Mouse (Mus musculus) midbrain, embryonic 14.5 days (tissue): ENCODE measurements at regions not wholly inside any gene's neighbourhood (a gene's known extent, or its start where the extent isn't known, plus 50 kb on each side); places are given as distances from the start of the nearest gene placed in this dataset.

Experiments
- ATAC-seq: fragments of 200-750 bp; cut with Nextera tagmentation; 2 replicates; pipeline ENCODE4 v1.8.0; 2017; ENCODE audit warnings: moderate number of reproducible peaks, moderate library complexity; ENCODE audit not compliant: low FRiP score, low TSS enrichment
- DNase-seq: peaks from one replicate; pipeline ENCODE4 v3.0.0-alpha.2; 2015
- H3K27ac ChIP-seq: fragments of 300-500 bp; sonication (generic); replicated peaks from 2 replicates; pipeline ENCODE4 v1.5.1; 2014; ENCODE audit warnings: mild to moderate bottlenecking, low read depth, low read length, moderate library complexity
- H3K27me3 ChIP-seq: fragments of 300-500 bp; sonication (generic); 2 replicates; pipeline ENCODE4 v1.6.1; 2014; ENCODE audit warnings: low read length, control low read depth, mixed read lengths; ENCODE audit not compliant: control insufficient read depth, insufficient read depth
- H3K36me3 ChIP-seq: fragments of 300-500 bp; sonication (generic); 2 replicates; pipeline ENCODE4 v1.6.1; 2014; ENCODE audit warnings: low read length, control low read depth; ENCODE audit not compliant: control insufficient read depth, insufficient read depth
- H3K4me1 ChIP-seq: fragments of 300-500 bp; sonication (generic); 2 replicates; pipeline ENCODE4 v1.6.1; 2014; ENCODE audit warnings: mild to moderate bottlenecking, antibody characterized with exemption, low read length, control low read depth; ENCODE audit not compliant: control insufficient read depth, insufficient read depth
- H3K4me2 ChIP-seq: fragments of 300-500 bp; sonication (generic); 2 replicates; pipeline ENCODE4 v1.6.1; 2014; ENCODE audit warnings: mild to moderate bottlenecking, low read length, moderate library complexity
- H3K4me3 ChIP-seq: fragments of 300-500 bp; sonication (generic); replicated peaks from 2 replicates; pipeline ENCODE4 v1.5.1; 2014; ENCODE audit warnings: low read depth, low read length
- H3K9ac ChIP-seq: fragments of 300-500 bp; sonication (generic); replicated peaks from 2 replicates; pipeline ENCODE4 v1.6.1; 2014; ENCODE audit warnings: mild to moderate bottlenecking, low read length, moderate library complexity
- H3K9me3 ChIP-seq: fragments of 300-500 bp; sonication (generic); 2 replicates; pipeline ENCODE4 v1.6.1; 2016; ENCODE audit warnings: low read length, control low read depth, mixed read lengths; ENCODE audit not compliant: control insufficient read depth
- WGBS: fragments of 180-500 bp; shearing (Covaris S2); extraction: QIAGEN DNeasy Blood & Tissue Kit; methylation state at CpG from one replicate; pipeline ENCODE4 v1.1.7; 2014; 5-methylcytosine and 5-hydroxymethylcytosine counted together

DNA sequence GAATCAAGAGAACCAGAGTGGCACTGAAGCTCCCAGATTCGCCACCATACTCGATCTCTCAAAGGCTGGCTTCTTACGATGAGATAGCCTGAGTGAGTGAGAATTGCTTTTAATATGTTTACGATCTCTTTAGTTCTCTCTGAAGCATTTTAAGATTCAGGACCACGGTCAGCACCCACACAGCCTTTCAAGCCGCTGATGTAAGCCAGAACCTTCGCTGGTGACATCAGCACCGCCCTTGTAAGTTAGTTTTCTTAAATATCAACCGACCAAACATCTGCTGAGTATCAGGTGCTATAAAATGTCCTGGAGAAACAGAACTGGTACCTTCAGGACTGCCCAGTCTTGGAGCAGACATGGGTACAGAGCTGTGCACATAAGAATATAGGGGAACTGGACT lies 141.6 kb downstream of the Dmrta2 start:
- ATAC-seq (no peak), DNase-seq (peak; percentile 56)
- H3K4me2 ChIP-seq: no peak overlapping the region
- H3K9ac ChIP-seq: no peak overlapping the region
- H3K36me3 ChIP-seq: no peaks in the 10 kb centered on the region
- 49% methylated on average over 9 of the region's 9 CpGs for WGBS
- no peaks in the 10 kb centered on the region for H3K9me3 ChIP-seq
- H3K27me3 ChIP-seq: no peaks in the 10 kb centered on the region
- H3K27ac ChIP-seq: no peak overlapping the region
- no peaks in the 10 kb centered on the region; the same call in 1 of the 2 replicates for H3K4me1 ChIP-seq
- H3K4me3 ChIP-seq: no peak overlapping the region

- WGBS: 59% methylated on average over 3 of the region's 3 CpGs
- H3K4me1 ChIP-seq: no peaks in the 10 kb centered on the region; the same call in 1 of the 2 replicates
- H3K9ac ChIP-seq: no peak overlapping the region
- DNase-seq (no peak), ATAC-seq (no peak)
- H3K27ac ChIP-seq: peak overlapping the region; percentile 42
- H3K9me3 ChIP-seq: no peaks in the 10 kb centered on the region
- H3K4me2 ChIP-seq: no peak overlapping the region
- no peaks in the 10 kb centered on the region for H3K27me3 ChIP-seq
- no peaks in the 10 kb centered on the region for H3K36me3 ChIP-seq
- no peak overlapping the region for H3K4me3 ChIP-seq
These were observed 142.0 kb downstream of the Dmrta2 start for GRCm38 (mm10) chr4:110119874-110120273.

GRCm38 (mm10) chr4:110120761-110121160 lies 142.9 kb downstream of the Dmrta2 start:
- 0 out of 2 replicates have a peak overlapping the region, but pooled peaks have one; percentile 2 for H3K4me2 ChIP-seq

DNA sequence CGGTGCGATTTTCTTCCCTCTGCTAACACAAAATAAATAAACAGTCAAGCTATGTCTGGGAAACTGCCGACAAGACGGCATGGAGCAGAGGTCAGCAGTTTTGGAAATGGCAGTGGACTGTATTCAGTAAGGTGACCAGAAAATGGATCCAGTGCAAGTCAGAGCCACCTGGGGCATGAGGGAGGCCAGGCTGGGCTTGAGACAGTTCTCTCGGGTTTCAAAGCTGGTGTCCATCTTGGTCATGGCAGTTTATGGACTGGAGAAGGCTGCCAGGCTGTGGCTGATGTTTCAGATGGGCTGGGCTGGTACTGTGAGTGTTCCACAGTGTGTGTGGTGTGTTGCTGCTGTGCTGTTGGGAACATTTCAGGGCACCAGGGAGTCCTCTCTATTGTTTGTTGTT lies 143.6 kb downstream of the Dmrta2 start:
- Histone ChIP-seq H3K9me3 (no peaks in the 10 kb centered on the region), H3K4me3 (no peak overlapping the region), H3K9ac (no peak overlapping the region), H3K27me3 (no peaks in the 10 kb centered on the region), H3K4me1 (no peaks in the 10 kb centered on the region; the same call in 1 of the 2 replicates), H3K36me3 (no peaks in the 10 kb centered on the region), H3K4me2 (no peak overlapping the region), H3K27ac (peak overlapping the region; percentile 60)
- no peak for ATAC-seq
- 67% methylated on average over 5 of the region's 5 CpGs for WGBS
- no peak for DNase-seq

More at GRCm38 (mm10) chr4:110120761-110121160, 142.9 kb downstream of the Dmrta2 start:
- DNase-seq (peak; percentile 59), ATAC-seq (peak; percentile 43; the same call in 1 of the 2 replicates)
- H3K9ac ChIP-seq: 0 out of 2 replicates have a peak overlapping the region, but pooled peaks have one; percentile 10
- no peak overlapping the region for H3K4me3 ChIP-seq
- H3K9me3 ChIP-seq: no peaks in the 10 kb centered on the region
- 36% methylated on average over 9 of the region's 9 CpGs for WGBS
- H3K36me3 ChIP-seq: no peaks in the 10 kb centered on the region
- no peaks in the 10 kb centered on the region for H3K27me3 ChIP-seq
- peak overlapping the region; percentile 60 for H3K27ac ChIP-seq
- H3K4me1 ChIP-seq: no peaks in the 10 kb centered on the region; the same call in 1 of the 2 replicates

GRCm38 (mm10) chr4:110125067-110125784 lies 147.4 kb downstream of the Dmrta2 start:
- H3K4me3 ChIP-seq: no peak overlapping the region
- H3K4me2 ChIP-seq: no peak overlapping the region
- no peak for ATAC-seq
- H3K9me3 ChIP-seq: no peaks in the 10 kb centered on the region
- no peaks in the 10 kb centered on the region for H3K36me3 ChIP-seq
- H3K9ac ChIP-seq: no peak overlapping the region
- no peaks in the 10 kb centered on the region for H3K27me3 ChIP-seq
- DNase-seq: no peak
- WGBS: 51% methylated on average over 6 of the region's 6 CpGs
- H3K4me1 ChIP-seq: peaks cover 5% of the 10 kb centered on the region; the same call in 1 of the 2 replicates
- no peak overlapping the region for H3K27ac ChIP-seq

DNA sequence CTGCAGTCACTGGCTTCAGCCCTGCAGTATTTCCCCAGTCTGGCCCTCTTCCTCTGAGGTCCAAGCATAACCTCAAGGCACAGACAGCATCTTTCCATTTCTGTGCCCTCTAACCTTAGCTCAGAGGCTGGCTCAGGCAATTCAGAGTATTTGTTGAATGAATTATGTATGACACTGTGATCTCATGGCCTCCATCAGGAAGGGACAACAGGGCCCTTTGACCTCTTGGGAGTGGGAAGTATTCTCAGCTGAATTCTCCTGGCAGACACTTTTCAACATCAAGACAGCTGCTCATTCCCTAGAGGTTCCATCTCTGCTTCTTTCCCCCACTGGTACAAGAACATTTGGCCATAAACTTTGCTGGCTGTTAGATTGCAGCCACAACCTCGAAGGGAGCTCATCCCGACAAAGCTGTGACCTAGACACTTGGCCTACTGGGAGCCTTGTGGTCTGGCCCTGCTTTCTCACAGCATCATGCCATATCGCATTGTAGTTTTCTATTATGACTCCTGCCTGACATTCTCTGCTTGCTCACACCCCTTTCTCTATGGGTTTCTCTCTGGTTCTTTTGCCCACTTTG lies 150.2 kb downstream of the Dmrta2 start:
- Histone ChIP-seq H3K27ac (no peak overlapping the region), H3K4me1 (0 out of 2 replicates have a peak, but pooled peaks cover 5% of the 10 kb centered on the region), H3K4me3 (no peak overlapping the region), H3K27me3 (no peaks in the 10 kb centered on the region), H3K36me3 (no peaks in the 10 kb centered on the region), H3K9ac (no peak overlapping the region), H3K9me3 (no peaks in the 10 kb centered on the region), H3K4me2 (no peak overlapping the region)
- WGBS: 69% methylated on average over 3 of the region's 3 CpGs
- ATAC-seq (no peak), DNase-seq (no peak)

GRCm38 (mm10) chr4:110128918-110129317 lies 151.1 kb downstream of the Dmrta2 start:
- Histone ChIP-seq H3K4me3 (no peak overlapping the region), H3K9ac (no peak overlapping the region), H3K4me1 (0 out of 2 replicates have a peak, but pooled peaks cover 5% of the 10 kb centered on the region), H3K9me3 (no peaks in the 10 kb centered on the region), H3K27ac (peak overlapping the region; percentile 60; the same call in 1 of the 2 replicates), H3K4me2 (no peak overlapping the region), H3K36me3 (no peaks in the 10 kb centered on the region), H3K27me3 (no peaks in the 10 kb centered on the region)
- peak; percentile 92 for DNase-seq
- peak; percentile 75 for ATAC-seq
- WGBS: 9% methylated on average over 1 of the region's 1 CpGs

DNA sequence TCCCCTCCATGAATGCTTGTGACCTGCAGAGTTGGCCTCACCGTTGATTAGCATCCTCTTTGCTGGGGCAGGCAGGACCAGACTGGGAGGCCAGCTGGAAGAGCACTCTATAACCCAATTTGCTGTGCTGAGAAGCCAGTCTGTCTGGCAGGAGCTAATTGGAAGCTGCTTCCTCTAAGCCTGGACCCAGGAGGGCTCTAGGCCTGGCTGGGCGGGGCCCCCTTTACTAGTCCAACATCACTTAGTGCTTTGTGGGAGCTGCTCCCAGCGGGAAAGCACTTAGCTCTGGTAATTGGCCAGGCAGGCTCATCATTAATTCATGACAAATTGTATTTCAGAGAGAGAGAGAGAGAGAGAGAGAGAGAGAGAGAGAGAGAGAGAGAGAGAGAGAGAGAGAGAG lies 151.7 kb downstream of the Dmrta2 start:
- WGBS: 28% methylated on average over 3 of the region's 3 CpGs
- Histone ChIP-seq H3K9ac (no peak overlapping the region), H3K36me3 (no peaks in the 10 kb centered on the region), H3K4me3 (no peak overlapping the region), H3K9me3 (no peaks in the 10 kb centered on the region), H3K27me3 (no peaks in the 10 kb centered on the region), H3K4me1 (0 out of 2 replicates have a peak, but pooled peaks cover 6% of the 10 kb centered on the region), H3K27ac (peak overlapping the region; percentile 60), H3K4me2 (no peak overlapping the region)
- ATAC-seq (peak; percentile 89), DNase-seq (peak; percentile 76)
